Mouse (Mus musculus) CH12.LX (cell line): ENCODE data around the gene Kif24. TPM values are rescaled to one million over a fixed set of nuclear protein-coding genes. Genes with fewer than 3 reads are reported as not detected.

Experiments used
- DNase-seq: peaks from one replicate; pipeline ENCODE4 v3.0.0-alpha.2; 2013; ENCODE audit errors: extremely low read depth
- H3K27ac ChIP-seq: 2 replicates; pipeline ENCODE4 v1.5.1; 2012; ENCODE audit warnings: low read depth, mild to moderate bottlenecking, control low read depth, moderate library complexity; ENCODE audit not compliant: insufficient read depth
- H3K27me3 ChIP-seq: replicated peaks from 2 replicates; pipeline ENCODE3; 2012; ENCODE audit warnings: inconsistent platforms
- H3K36me3 ChIP-seq, 2 experiments: replicated peaks in 1 of 2; 2 replicates each; pipeline versions ENCODE3 to v1.6.1; 2012; ENCODE audit warnings: inconsistent platforms in 1 of 2, low read length in 1 of 2, mild to moderate bottlenecking in 1 of 2, mixed read lengths in 1 of 2, moderate library complexity in 1 of 2; ENCODE audit not compliant: control insufficient read depth in 1 of 2, insufficient read depth in 1 of 2
- H3K4me1 ChIP-seq, 2 experiments: 2 replicates each; pipeline ENCODE4 v1.6.1; 2012; ENCODE audit warnings: inconsistent platforms in 1 of 2, moderate library complexity in 1 of 2; ENCODE audit not compliant: insufficient read depth in 2 of 2, control insufficient read depth in 1 of 2
- H3K4me2 ChIP-seq: 2 replicates; pipeline ENCODE4 v1.6.1; 2012; ENCODE audit warnings: low read depth, mild to moderate bottlenecking, control low read depth; ENCODE audit not compliant: poor library complexity, insufficient read depth, severe bottlenecking
- H3K4me3 ChIP-seq, 3 experiments: fragments of 150-350 bp in 1 of 3; sonication (generic) in 1 of 3; replicated peaks in 1 of 3; 2 replicates each; pipeline versions ENCODE3 to v1.5.1; 2011 to 2012; ENCODE audit warnings: low read depth in 2 of 3, low read length in 2 of 3, mild to moderate bottlenecking in 2 of 3, moderate library complexity in 2 of 3, control low read depth in 1 of 3, improper control_type of control experiment in 1 of 3, inconsistent platforms in 1 of 3, mixed read lengths in 1 of 3; ENCODE audit not compliant: poor library complexity in 1 of 3
- H3K79me2 ChIP-seq: replicated peaks from 2 replicates; pipeline ENCODE4 v1.6.1; 2012; ENCODE audit warnings: mild to moderate bottlenecking, moderate library complexity; ENCODE audit not compliant: control insufficient read depth, poor library complexity, insufficient read depth, severe bottlenecking; ENCODE audit errors: extremely low read depth
- H3K9ac ChIP-seq: 2 replicates; pipeline ENCODE4 v1.6.1; 2012; ENCODE audit warnings: low read depth, mild to moderate bottlenecking, control low read depth, moderate library complexity; ENCODE audit not compliant: insufficient read depth
- H3K9me3 ChIP-seq: replicated peaks from 2 replicates; pipeline ENCODE3; 2012; ENCODE audit warnings: low read length, inconsistent platforms, mixed read lengths
- CHD2 ChIP-seq: IDR thresholded peaks from 2 replicates; pipeline ENCODE4 v1.6.1; 2011; ENCODE audit warnings: low read length, improper control_type of control experiment
- E2F4 ChIP-seq: IDR thresholded peaks from 2 replicates; pipeline ENCODE4 v1.6.1; 2011; ENCODE audit warnings: low read depth, low read length, improper control_type of control experiment; ENCODE audit not compliant: insufficient replicate concordance
- EP300 ChIP-seq: IDR thresholded peaks from 2 replicates; pipeline ENCODE4 v1.6.1; 2011; ENCODE audit warnings: low read length, improper control_type of control experiment
- GABPA ChIP-seq: IDR thresholded peaks from 2 replicates; pipeline ENCODE4 v1.6.1; 2012; ENCODE audit warnings: low read depth, low read length, improper control_type of control experiment, inconsistent platforms; ENCODE audit not compliant: insufficient replicate concordance
- HCFC1 ChIP-seq: IDR thresholded peaks from 2 replicates; pipeline ENCODE4 v1.6.1; 2012; ENCODE audit warnings: low read depth, mild to moderate bottlenecking, inconsistent platforms, low read length, improper control_type of control experiment
- IRF4 ChIP-seq: IDR thresholded peaks from 2 replicates; pipeline ENCODE4 v1.6.1; 2014; ENCODE audit warnings: low read depth, mild to moderate bottlenecking, inconsistent platforms, low read length, improper control_type of control experiment
- JUND ChIP-seq: conservative IDR thresholded peaks from 2 replicates; pipeline ENCODE4 v1.6.1; 2011; ENCODE audit warnings: low read depth, low read length, improper control_type of control experiment
- KAT2A ChIP-seq: IDR thresholded peaks from 2 replicates; pipeline ENCODE4 v1.6.1; 2012; ENCODE audit warnings: low read length, improper control_type of control experiment, inconsistent platforms; ENCODE audit not compliant: insufficient replicate concordance
- MAFK ChIP-seq: IDR thresholded peaks from 2 replicates; pipeline ENCODE4 v1.6.1; 2011; ENCODE audit warnings: low read length, improper control_type of control experiment; ENCODE audit not compliant: insufficient replicate concordance
- NELFE ChIP-seq: IDR thresholded peaks from 2 replicates; pipeline ENCODE4 v1.6.1; 2011; ENCODE audit warnings: low read depth, low read length, improper control_type of control experiment
- NRF1 ChIP-seq: IDR thresholded peaks from 2 replicates; pipeline ENCODE4 v1.6.1; 2014; ENCODE audit warnings: low read depth, mild to moderate bottlenecking, inconsistent platforms, low read length, improper control_type of control experiment, moderate library complexity
- PAX5 ChIP-seq: IDR thresholded peaks from 2 replicates; pipeline ENCODE4 v1.6.1; 2012; ENCODE audit warnings: low read length, inconsistent platforms, mixed read lengths
- POLR2A ChIP-seq: IDR thresholded peaks from 2 replicates; pipeline ENCODE4 v1.6.1; 2011; ENCODE audit warnings: low read depth, mild to moderate bottlenecking, improper control_type of control experiment, low read length
- POLR2AphosphoS2 ChIP-seq: IDR thresholded peaks from 2 replicates; pipeline ENCODE4 v1.6.1; 2011; ENCODE audit warnings: low read depth, low read length, improper control_type of control experiment
- SIN3A ChIP-seq: IDR thresholded peaks from 2 replicates; pipeline ENCODE4 v1.6.1; 2012; ENCODE audit warnings: low read length, improper control_type of control experiment, inconsistent platforms
- TBP ChIP-seq: conservative IDR thresholded peaks from 2 replicates; pipeline ENCODE4 v1.6.1; 2011; ENCODE audit warnings: low read depth, low read length, improper control_type of control experiment
- UBTF ChIP-seq: IDR thresholded peaks from 2 replicates; pipeline ENCODE4 v1.6.1; 2012; ENCODE audit warnings: low read depth, mild to moderate bottlenecking, inconsistent platforms, low read length, improper control_type of control experiment, moderate library complexity
- ZC3H11A ChIP-seq: IDR thresholded peaks from 2 replicates; pipeline ENCODE4 v1.6.1; 2012; ENCODE audit warnings: low read depth, mild to moderate bottlenecking, inconsistent platforms, low read length, improper control_type of control experiment
- ZMIZ1 ChIP-seq: IDR thresholded peaks from 2 replicates; pipeline ENCODE4 v1.6.1; 2012; ENCODE audit warnings: low read depth, mild to moderate bottlenecking, inconsistent platforms, low read length, improper control_type of control experiment
- dilution Hi-C: fragments of 300-500 bp; cut with MboI; formaldehyde crosslinking; loops from 2 replicates; pipeline ENCODE4 v1.14.3; 2020; ENCODE audit warnings: low sequenced_read_pairs; ENCODE audit not compliant: extremely low pct_unique_long_range_greater_than_20kb, extremely low pct_ligation_motif_present
- in situ Hi-C: fragments of 300-500 bp; cut with MboI; formaldehyde crosslinking; loops from 3 replicates; pipeline ENCODE4 v1.14.3; 2019; ENCODE audit warnings: low sequenced_read_pairs, low pct_ligation_motif_present, low pct_unique_long_range_greater_than_20kb, mixed read lengths
- polyA plus RNA-seq: library from polyadenylated mRNA; unstranded; fragments of >175 nt; gene quantifications from 2 replicates; pipeline ENCODE4 v1.2.1, GENCODE M21; 2012; ENCODE audit warnings: low read depth; ENCODE audit not compliant: insufficient read length
- total RNA-seq, 2 experiments: library from RNA; depleted of rRNA; stranded (reverse); fragments of 300-350 nt in 1 of 2; fragments of >200 nt in 1 of 2; gene quantifications; 2 replicates each; pipeline ENCODE4 v1.2.3; 2012 to 2014

Kif24 gene
- total and polyA plus RNA-seq, 3 experiments = 6.4 to 8.6 (median 8.4) TPM

DNA sequence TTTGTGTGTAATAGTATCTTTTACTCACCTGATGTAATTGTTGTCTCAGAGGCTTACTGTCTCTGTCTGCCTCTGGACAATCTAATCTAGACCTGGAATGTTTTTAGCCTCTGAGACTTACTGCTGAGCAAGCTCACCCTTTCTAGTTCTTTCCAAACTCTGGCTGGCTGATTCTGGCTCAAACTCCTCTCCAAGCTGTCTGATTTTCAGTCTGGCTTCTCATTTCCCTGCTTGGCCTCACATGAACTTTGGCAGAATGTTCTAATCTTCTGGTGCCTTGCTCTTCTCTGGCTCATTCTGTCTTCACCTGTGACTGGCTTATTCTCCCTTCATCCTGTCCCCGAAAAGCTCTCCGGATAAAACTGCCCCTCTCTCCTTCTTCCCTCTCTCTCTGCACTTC, 118.7 kb downstream of the Kif24 start:
- no peaks in the 10 kb centered on the region for H3K36me3 ChIP-seq
- in situ Hi-C loops = no loop called here
- DNase-seq = no peak
- H3K27ac ChIP-seq = no peak overlapping the region
- no peaks in the 10 kb centered on the region for H3K27me3 ChIP-seq
- no peak for TF ChIP-seq CHD2
- no peak for TF ChIP-seq JUND
- TF ChIP-seq E2F4 = no peak
- no peak for TF ChIP-seq NELFE
- TF ChIP-seq PAX5 = no peak
- no peak for TF ChIP-seq ZC3H11A
- no peak for TF ChIP-seq UBTF
- TF ChIP-seq GABPA = no peak
- no peak for TF ChIP-seq ZMIZ1
- no peak for TF ChIP-seq POLR2A
- dilution Hi-C loops = no loop called here
- H3K79me2 ChIP-seq = peaks cover 8% of the 10 kb centered on the region
- H3K9ac ChIP-seq = no peak overlapping the region
- no peak overlapping the region for H3K4me2 ChIP-seq
- no peaks in the 10 kb centered on the region for H3K9me3 ChIP-seq
- H3K4me3 ChIP-seq = no peak overlapping the region
- peaks cover 0 to 15% of the 10 kb centered on the region in 2 experiments; a peak in 2 of 4 replicates for H3K4me1 ChIP-seq

DNA sequence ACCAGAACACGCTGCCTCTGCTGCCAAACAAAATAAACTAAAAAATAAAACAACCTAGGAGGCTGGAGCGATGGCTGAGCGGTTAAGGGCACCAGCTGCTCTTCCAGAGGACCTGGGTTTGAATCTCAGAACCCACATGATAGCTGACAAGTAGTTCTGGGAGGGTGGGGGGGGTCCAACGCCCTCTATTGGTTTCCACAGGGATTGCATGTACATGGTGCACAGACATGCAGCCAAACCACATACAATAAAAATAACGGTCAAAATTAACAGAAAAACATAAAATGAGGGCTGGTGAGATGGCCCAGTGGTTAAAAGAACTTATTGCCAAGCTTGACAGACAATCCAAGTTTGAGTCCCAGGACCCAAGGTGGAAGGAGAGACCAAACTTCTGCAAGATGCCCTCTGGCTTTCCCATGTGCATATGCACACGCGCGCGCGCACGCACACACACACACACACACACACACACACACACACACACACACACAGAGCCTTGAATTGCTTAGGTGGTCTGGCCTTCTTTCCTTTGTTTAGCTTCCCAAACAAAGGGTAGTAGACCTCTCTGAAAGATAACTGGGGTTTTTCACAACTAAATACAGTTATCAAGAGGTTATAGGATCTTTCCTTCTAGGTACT, 123.7 kb downstream of the Kif24 start:
- H3K4me3 ChIP-seq = no peak overlapping the region
- H3K79me2 ChIP-seq = no peaks in the 10 kb centered on the region
- no peak overlapping the region for H3K9ac ChIP-seq
- no peak for TF ChIP-seq EP300
- no peak for TF ChIP-seq ZC3H11A
- no peak for TF ChIP-seq SIN3A
- no peak for TF ChIP-seq UBTF
- TF ChIP-seq MAFK = no peak
- no peak for TF ChIP-seq POLR2A
- no peak for TF ChIP-seq KAT2A
- TF ChIP-seq TBP = no peak
- TF ChIP-seq IRF4 = no peak
- no peak for TF ChIP-seq HCFC1
- no peak for TF ChIP-seq NRF1
- no peak for TF ChIP-seq POLR2AphosphoS2
- no peak overlapping the region for H3K4me2 ChIP-seq
- dilution Hi-C loops (no loop called here), in situ Hi-C loops (no loop called here)
- no peaks in the 10 kb centered on the region for H3K27me3 ChIP-seq
- no peaks in the 10 kb centered on the region for H3K36me3 ChIP-seq
- H3K4me1 ChIP-seq = no peaks in the 10 kb centered on the region
- DNase-seq = no peak
- H3K9me3 ChIP-seq = no peaks in the 10 kb centered on the region
- H3K27ac ChIP-seq = no peak overlapping the region

Other genes starting within 250 kb of the Kif24 start
- 17.2 and 17.4 TPM in 2 replicates for gene Ubap2, start 189.7 kb downstream of the Kif24 start, total RNA-seq (2012; rRNA removed)
- gene Ubap2, start 189.7 kb downstream of the Kif24 start, total RNA-seq (2014; rRNA removed) = 5.4 and 5.7 TPM in 2 replicates
- gene Ubap2, start 189.7 kb downstream of the Kif24 start, polyA plus RNA-seq = 115 and 135 TPM in 2 replicates
- gene Dcaf12, start 150.0 kb downstream of the Kif24 start, total RNA-seq (2012; rRNA removed) = 24.3 and 31.3 TPM in 2 replicates
- gene Dcaf12, start 150.0 kb downstream of the Kif24 start, total RNA-seq (2014; rRNA removed) = 30.8 and 33.7 TPM in 2 replicates
- 36.7 and 42.0 TPM in 2 replicates for gene Dcaf12, start 150.0 kb downstream of the Kif24 start, polyA plus RNA-seq
- 11.5 and 17.0 TPM in 2 replicates for gene Ubap1, start 115.9 kb downstream of the Kif24 start, total RNA-seq (2012; rRNA removed)
- gene Ubap1, start 115.9 kb downstream of the Kif24 start, total RNA-seq (2014; rRNA removed) = 14.0 and 17.5 TPM in 2 replicates
- gene Ubap1, start 115.9 kb downstream of the Kif24 start, polyA plus RNA-seq = 22.3 and 28.0 TPM in 2 replicates
- 26.5 and 27.9 TPM in 2 replicates for gene Nudt2, start 264 bp upstream of the Kif24 start, total RNA-seq (2012; rRNA removed)
- gene Nudt2, start 264 bp upstream of the Kif24 start, total RNA-seq (2014; rRNA removed) = 40.2 and 47.1 TPM in 2 replicates
- 21.7 and 23.2 TPM in 2 replicates for gene Nudt2, start 264 bp upstream of the Kif24 start, polyA plus RNA-seq
- gene AI464131, start 38.2 kb upstream of the Kif24 start, total RNA-seq (2012; rRNA removed) = 0.04 TPM in 2 replicates
- not detected in 2 replicates for gene AI464131, start 38.2 kb upstream of the Kif24 start, total RNA-seq (2014; rRNA removed)
- 0.10 TPM in 1 of 2 replicates, not detected in the other for gene AI464131, start 38.2 kb upstream of the Kif24 start, polyA plus RNA-seq
- gene 1110017D15Rik, start 52.4 kb upstream of the Kif24 start, total RNA-seq (2012; rRNA removed) = not detected in 2 replicates
- not detected in 2 replicates for gene 1110017D15Rik, start 52.4 kb upstream of the Kif24 start, total RNA-seq (2014; rRNA removed)
- not detected in 2 replicates for gene 1110017D15Rik, start 52.4 kb upstream of the Kif24 start, polyA plus RNA-seq
- 1.2 and 1.6 TPM in 2 replicates for gene Fam219a, start 104.7 kb upstream of the Kif24 start, total RNA-seq (2012; rRNA removed)
- 0.11 and 0.20 TPM in 2 replicates for gene Fam219a, start 104.7 kb upstream of the Kif24 start, total RNA-seq (2014; rRNA removed)
- gene Fam219a, start 104.7 kb upstream of the Kif24 start, polyA plus RNA-seq = 1.5 and 1.8 TPM in 2 replicates
- 0.42 and 0.89 TPM in 2 replicates for gene Dnaic1, start 104.9 kb upstream of the Kif24 start, total RNA-seq (2012; rRNA removed)
- 0.34 and 1.1 TPM in 2 replicates for gene Dnaic1, start 104.9 kb upstream of the Kif24 start, total RNA-seq (2014; rRNA removed)
- gene Dnaic1, start 104.9 kb upstream of the Kif24 start, polyA plus RNA-seq = 3.7 and 4.1 TPM in 2 replicates
- 0.25 and 0.59 TPM in 2 replicates for gene Enho, start 175.4 kb upstream of the Kif24 start, total RNA-seq (2012; rRNA removed)
- gene Enho, start 175.4 kb upstream of the Kif24 start, total RNA-seq (2014; rRNA removed) = 0.17 TPM in 1 of 2 replicates, not detected in the other
- not detected in 2 replicates for gene Enho, start 175.4 kb upstream of the Kif24 start, polyA plus RNA-seq
- not detected in 2 replicates for gene Cntfr, start 232.2 kb upstream of the Kif24 start, total RNA-seq (2012; rRNA removed)
- gene Cntfr, start 232.2 kb upstream of the Kif24 start, total RNA-seq (2014; rRNA removed) = not detected in 2 replicates
- not detected in 2 replicates for gene Cntfr, start 232.2 kb upstream of the Kif24 start, polyA plus RNA-seq
- 4.2 and 5.7 TPM in 2 replicates for gene Il11ra1, start 235.1 kb upstream of the Kif24 start, total RNA-seq (2012; rRNA removed)
- 1.2 and 1.3 TPM in 2 replicates for gene Il11ra1, start 235.1 kb upstream of the Kif24 start, total RNA-seq (2014; rRNA removed)
- gene Il11ra1, start 235.1 kb upstream of the Kif24 start, polyA plus RNA-seq = 4.8 and 6.9 TPM in 2 replicates
- gene Rpp25l, start 248.6 kb upstream of the Kif24 start, total RNA-seq (2012; rRNA removed) = 65.3 and 84.1 TPM in 2 replicates
- 62.8 and 72.8 TPM in 2 replicates for gene Rpp25l, start 248.6 kb upstream of the Kif24 start, total RNA-seq (2014; rRNA removed)
- 48.1 and 48.5 TPM in 2 replicates for gene Rpp25l, start 248.6 kb upstream of the Kif24 start, polyA plus RNA-seq